Mouse (Mus musculus) heart, embryonic 13.5 days (tissue): ENCODE results near the gene Mas1. TPM values are rescaled to one million over a fixed set of nuclear protein-coding genes. Genes with fewer than 3 reads are reported as not detected.
A peak's percentile ranks its signal among the peaks of the same experiment; 100 is the strongest.

Experiments
- ATAC-seq: fragments of 200-750 bp; cut with Nextera tagmentation; 2 replicates; pipeline ENCODE4 v1.8.0; 2017; ENCODE audit warnings: moderate TSS enrichment; ENCODE audit not compliant: insufficient number of reproducible peaks, low FRiP score, low TSS enrichment; ENCODE audit errors: extremely low read depth
- H3K27ac ChIP-seq: fragments of 300-500 bp; sonication (generic); replicated peaks from 2 replicates; pipeline ENCODE4 v1.5.1; 2015; ENCODE audit warnings: moderate library complexity, mild to moderate bottlenecking, inconsistent platforms
- H3K27me3 ChIP-seq: fragments of 300-500 bp; sonication (generic); replicated peaks from 2 replicates; pipeline ENCODE4 v1.6.1; 2015; ENCODE audit warnings: mild to moderate bottlenecking, inconsistent platforms
- H3K36me3 ChIP-seq: fragments of 300-500 bp; sonication (generic); 2 replicates; pipeline ENCODE4 v1.6.1; 2015; ENCODE audit warnings: mild to moderate bottlenecking, inconsistent platforms
- H3K4me1 ChIP-seq: fragments of 300-500 bp; sonication (generic); 2 replicates; pipeline ENCODE4 v1.6.1; 2015; ENCODE audit warnings: inconsistent platforms
- H3K4me2 ChIP-seq: fragments of 300-500 bp; sonication (generic); 2 replicates; pipeline ENCODE4 v1.6.1; 2015; ENCODE audit warnings: inconsistent platforms, mild to moderate bottlenecking, moderate library complexity
- H3K4me3 ChIP-seq: fragments of 300-500 bp; sonication (generic); 2 replicates; pipeline ENCODE4 v1.5.1; 2015; ENCODE audit warnings: moderate library complexity, mild to moderate bottlenecking, inconsistent platforms
- H3K9ac ChIP-seq: fragments of 300-500 bp; sonication (generic); 2 replicates; pipeline ENCODE4 v1.6.1; 2015; ENCODE audit warnings: inconsistent platforms, mild to moderate bottlenecking, moderate library complexity
- H3K9me3 ChIP-seq: fragments of 300-500 bp; sonication (generic); 2 replicates; pipeline ENCODE4 v1.6.1; 2016; ENCODE audit warnings: inconsistent platforms
- WGBS: fragments of 180-500 bp; shearing (Covaris S2); methylation state at CpG from one replicate; pipeline ENCODE4 v1.1.7; 2015; ENCODE audit warnings: mixed read lengths; 5-methylcytosine and 5-hydroxymethylcytosine counted together
- microRNA-seq: library from miRNA; unstranded; fragments of <30 nt; microRNA quantifications from one replicate; pipeline ENCODE4, GENCODE M21; 2016
- polyA plus RNA-seq: library from polyadenylated mRNA; unstranded; fragments of >200 nt; fragmentation: Nextera tagmentation; extraction: Ambion mirVana; gene quantifications from 2 replicates; pipeline ENCODE4 v1.2.1, GENCODE M21; 2015

The Mas1 gene
- polyA plus RNA-seq, 1 experiment from 2014 or later = 0.25 TPM

GRCm38 (mm10) chr17:12797427-12798029 is 70.4 kb downstream of the Mas1 start:
- Histone ChIP-seq H3K27me3 (no peaks in the 10 kb centered on the region), H3K4me3 (no peak overlapping the region), H3K9ac (peak overlapping the region; percentile 60), H3K9me3 (no peaks in the 10 kb centered on the region), H3K4me1 (peaks cover 87% of the 10 kb centered on the region), H3K27ac (peak overlapping the region; percentile 99), H3K4me2 (no peak overlapping the region), H3K36me3 (peaks cover 41% of the 10 kb centered on the region)
- ATAC-seq = no peak
- WGBS = 48% methylated on average over 3 of the region's 3 CpGs

- H3K27me3 ChIP-seq = no peaks in the 10 kb centered on the region
- H3K4me3 ChIP-seq = no peak overlapping the region
- H3K4me2 ChIP-seq = no peak overlapping the region
- no peaks in the 10 kb centered on the region for H3K9me3 ChIP-seq
- H3K36me3 ChIP-seq = peaks cover 35% of the 10 kb centered on the region
- H3K9ac ChIP-seq = no peak overlapping the region
- WGBS = 57% methylated on average over 3 of the region's 3 CpGs
- H3K27ac ChIP-seq = peak overlapping the region; percentile 99
- peaks cover 90% of the 10 kb centered on the region for H3K4me1 ChIP-seq
- no peak for ATAC-seq
Observed at GRCm38 (mm10) chr17:12796633-12797032, 71.3 kb downstream of the Mas1 start.

GRCm38 (mm10) chr17:12793660-12794406 is 74.1 kb downstream of the Mas1 start:
- no peaks in the 10 kb centered on the region for H3K27me3 ChIP-seq
- peak overlapping the region; percentile 11; the same call in 1 of the 2 replicates for H3K4me2 ChIP-seq
- H3K4me3 ChIP-seq = no peak overlapping the region
- H3K9me3 ChIP-seq = no peaks in the 10 kb centered on the region
- WGBS = 13% methylated on average over 8 of the region's 8 CpGs
- H3K9ac ChIP-seq = peak overlapping the region; percentile 47
- H3K27ac ChIP-seq = peak overlapping the region; percentile 99
- peaks cover 31% of the 10 kb centered on the region for H3K36me3 ChIP-seq
- H3K4me1 ChIP-seq = peaks cover 96% of the 10 kb centered on the region
- no peak for ATAC-seq

GRCm38 (mm10) chr17:12792422-12793206 is 75.3 kb downstream of the Mas1 start:
- H3K4me3 ChIP-seq = no peak overlapping the region
- 42% methylated on average over 11 of the region's 11 CpGs for WGBS
- H3K36me3 ChIP-seq = peaks cover 32% of the 10 kb centered on the region
- peak overlapping the region; percentile 11; the same call in 1 of the 2 replicates for H3K9ac ChIP-seq
- H3K4me2 ChIP-seq = no peak overlapping the region
- H3K27ac ChIP-seq = peak overlapping the region; percentile 99
- H3K27me3 ChIP-seq = no peaks in the 10 kb centered on the region
- peaks cover 6% of the 10 kb centered on the region; the same call in 1 of the 2 replicates for H3K9me3 ChIP-seq
- peaks cover 84% of the 10 kb centered on the region for H3K4me1 ChIP-seq
- ATAC-seq = peak; percentile 34; the same call in 1 of the 2 replicates

- no peak for ATAC-seq
- H3K27me3 ChIP-seq = no peaks in the 10 kb centered on the region
- H3K4me1 ChIP-seq = peaks cover 81% of the 10 kb centered on the region
- H3K4me3 ChIP-seq = 0 out of 2 replicates have a peak overlapping the region, but pooled peaks have one; percentile 5
- H3K27ac ChIP-seq = peak overlapping the region; percentile 99
- peaks cover 8% of the 10 kb centered on the region; the same call in 1 of the 2 replicates for H3K9me3 ChIP-seq
- peak overlapping the region; percentile 51 for H3K4me2 ChIP-seq
- H3K9ac ChIP-seq = peak overlapping the region; percentile 74
- H3K36me3 ChIP-seq = peaks cover 43% of the 10 kb centered on the region
- 12% methylated on average over 4 of the region's 4 CpGs for WGBS
Observed at GRCm38 (mm10) chr17:12791420-12791819, 76.5 kb downstream of the Mas1 start.

GRCm38 (mm10) chr17:12791079-12791406 is 76.9 kb downstream of the Mas1 start:
- no peak for ATAC-seq
- H3K9ac ChIP-seq = peak overlapping the region; percentile 74
- H3K4me1 ChIP-seq = peaks cover 81% of the 10 kb centered on the region
- peak overlapping the region; percentile 99 for H3K27ac ChIP-seq
- WGBS = 8% methylated on average over 5 of the region's 5 CpGs
- H3K4me3 ChIP-seq = 0 out of 2 replicates have a peak overlapping the region, but pooled peaks have one; percentile 5
- H3K27me3 ChIP-seq = no peaks in the 10 kb centered on the region
- H3K36me3 ChIP-seq = peaks cover 47% of the 10 kb centered on the region
- peaks cover 8% of the 10 kb centered on the region; the same call in 1 of the 2 replicates for H3K9me3 ChIP-seq
- H3K4me2 ChIP-seq = peak overlapping the region; percentile 51

Small RNA genes within 50 kb of the gene (microRNA-seq; reads per million reads assigned to microRNA genes)
- not detected for gene Gm24085

Other genes with a start within 250 kb of the Mas1 start
- 12.0 and 15.1 TPM in 2 replicates for gene Slc22a1, start 192.3 kb downstream of the Mas1 start, polyA plus RNA-seq
- gene Igf2r, start 98.5 kb downstream of the Mas1 start, polyA plus RNA-seq = 142 and 143 TPM in 2 replicates
- 0.14 TPM in 1 of 2 replicates, not detected in the other for gene Mrgprh, start 7.9 kb upstream of the Mas1 start, polyA plus RNA-seq
- gene Pnldc1, start 42.1 kb upstream of the Mas1 start, polyA plus RNA-seq = 0.70 and 1.0 TPM in 2 replicates
- 315 and 348 TPM in 2 replicates for gene Tcp1, start 47.6 kb upstream of the Mas1 start, polyA plus RNA-seq
- gene Mrpl18, start 48.2 kb upstream of the Mas1 start, polyA plus RNA-seq = 166 and 194 TPM in 2 replicates
- 0.13 and 0.47 TPM in 2 replicates for gene Acat3, start 72.5 kb upstream of the Mas1 start, polyA plus RNA-seq
- 48.9 and 50.9 TPM in 2 replicates for gene Acat2, start 92.6 kb upstream of the Mas1 start, polyA plus RNA-seq
- gene Wtap, start 126.0 kb upstream of the Mas1 start, polyA plus RNA-seq = 80.5 and 87.0 TPM in 2 replicates
- gene Sod2, start 138.7 kb upstream of the Mas1 start, polyA plus RNA-seq = 305 and 354 TPM in 2 replicates
- gene Gpr31b, start 184.2 kb upstream of the Mas1 start, polyA plus RNA-seq = 0.13 TPM in 1 of 2 replicates, not detected in the other
- gene Tcp10b, start 193.0 kb upstream of the Mas1 start, polyA plus RNA-seq = 0.11 TPM in 1 of 2 replicates, not detected in the other